Mouse (Mus musculus) stomach, postnatal 0 days (tissue): ENCODE data around the gene C1d.

Source experiments
- CTCF ChIP-seq: IDR thresholded peaks from 2 replicates; pipeline ENCODE4 v1.5.1; 2016; ENCODE audit warnings: antibody characterized with exemption, low read depth, mild to moderate bottlenecking, moderate library complexity
- EP300 ChIP-seq: optimal IDR thresholded peaks from 2 replicates; pipeline ENCODE3; 2016; ENCODE audit warnings: antibody characterized with exemption

DNA sequence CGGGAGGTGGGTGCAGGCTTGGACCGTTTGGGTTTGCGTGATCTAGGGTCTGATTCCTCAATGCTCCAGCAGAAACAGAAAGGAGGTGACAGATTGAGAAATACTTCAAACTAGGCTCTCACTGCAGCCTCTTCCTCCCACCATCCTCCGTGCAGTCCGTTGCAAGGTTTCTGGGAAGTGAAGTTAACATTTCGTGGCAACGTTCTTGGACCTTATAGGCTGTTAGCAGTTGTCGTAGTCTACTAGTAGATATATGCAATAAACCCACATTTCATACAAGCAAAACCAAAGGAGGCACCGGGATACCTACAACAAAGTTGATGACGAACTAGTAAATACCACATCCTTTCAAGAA is 45.3 kb upstream of the C1d start:
- no peak for TF ChIP-seq CTCF
- TF ChIP-seq EP300: no peak
